12 mouse cellular contexts compared by ENCODE assay signal in genomic region chr6:114199200-114199845, GRCm38 (mm10).
DNase-seq lines count a peak whose midpoint lies in the region; TF ChIP-seq lines count a peak whose summit lies in the region.
"Had no signal": no experiment of that assay in that cellular context is flagged by ENCODE, and none has a peak within 500 bp of the region (broad histone marks: within the 10 kb centered on the region; RNA-seq: fewer than 3 reads in every experiment).

No protein-coding gene starts in this region.

- H3K27me3 ChIP-seq in cerebellum, adult 2 months (ENCODE audit: control insufficient read depth, insufficient read depth, low read length), result no peaks in the 10 kb centered on the region
- H3K27me3 ChIP-seq: embryonic facial prominence, embryonic 13.5 days; stomach, embryonic 15.5 days had no signal

- 56% methylated on average over 9 of the region's 9 CpGs for WGBS in cerebellum, adult 2 months

- TF ChIP-seq CTCF in cerebellum, adult 2 months (IDR thresholded peaks at IDR 0.05; ENCODE audit: borderline replicate concordance, insufficient read depth, low read depth, low read length), result peak; percentile 24; the same call in 1 of the 2 replicates

- peak in 1 of 2 experiments; percentile 12 for DNase-seq in cerebellum, adult 2 months
- no peak for DNase-seq in cerebellum, adult 9-10 months
- peak; percentile 39 to 43 for DNase-seq in layer of hippocampus, postnatal 10 days (ENCODE audit: low spot score in 2 of 2)
- DNase-seq in layer of hippocampus, adult 9-11 months, result no peak
- DNase-seq in 3T3-L1 (ENCODE audit: low read depth, low spot score), result peak; percentile 20
- DNase-seq in embryo, embryonic 11 days, result peak; percentile 51
- no peak for DNase-seq in testis, postnatal 14 days (ENCODE audit: low spot score)
- no peak for DNase-seq in frontal cortex, postnatal 25 days (ENCODE audit: low spot score in 2 of 2)
- DNase-seq: lung, postnatal 14 days had no signal

- TF ChIP-seq POLR2A in cerebellum, adult 2 months (IDR thresholded peaks at IDR 0.05; ENCODE audit: borderline replicate concordance, insufficient read depth, low read length), result no peak

- H3K27ac ChIP-seq in cerebellum, adult 2 months (ENCODE audit: insufficient read depth, low read length), result no peak overlapping the region
- H3K27ac ChIP-seq: embryonic facial prominence, embryonic 13.5 days; neural tube, embryonic 13.5 days; stomach, embryonic 15.5 days had no signal

- no peak overlapping the region for H3K4me3 ChIP-seq in cerebellum, adult 2 months (replicated peaks; ENCODE audit: insufficient read depth, low read depth, low read length)
- H3K4me3 ChIP-seq: embryonic facial prominence, embryonic 13.5 days; neural tube, embryonic 13.5 days; stomach, embryonic 15.5 days had no signal

- H3K4me1 ChIP-seq in cerebellum, adult 2 months (ENCODE audit: control insufficient read depth, insufficient read depth, low read length), result no peaks in the 10 kb centered on the region
- H3K4me1 ChIP-seq: embryonic facial prominence, embryonic 13.5 days; neural tube, embryonic 13.5 days; stomach, embryonic 15.5 days had no signal

Comparison
In these comparisons a context has a peak if more than half of its experiments do, and no peak if none do; other contexts are left out.
1. DNase-seq: peak in layer of hippocampus, postnatal 10 days (2 of 2), 3T3-L1 (single experiment) and embryo, embryonic 11 days (single experiment); none in cerebellum, adult 9-10 months (single experiment), layer of hippocampus, adult 9-11 months (single experiment), testis, postnatal 14 days (single experiment) and frontal cortex, postnatal 25 days (0 of 2).